Mouse (Mus musculus): ENCODE measurements around the gene Ski.

The Ski gene

GRCm38 (mm10) chr4:155178274-155178673 lies 44.1 kb downstream of the Ski start:
- DNase-seq (ENCODE audit: low spot score in 2 of 2) = peak; percentile 67 to 75

DNA sequence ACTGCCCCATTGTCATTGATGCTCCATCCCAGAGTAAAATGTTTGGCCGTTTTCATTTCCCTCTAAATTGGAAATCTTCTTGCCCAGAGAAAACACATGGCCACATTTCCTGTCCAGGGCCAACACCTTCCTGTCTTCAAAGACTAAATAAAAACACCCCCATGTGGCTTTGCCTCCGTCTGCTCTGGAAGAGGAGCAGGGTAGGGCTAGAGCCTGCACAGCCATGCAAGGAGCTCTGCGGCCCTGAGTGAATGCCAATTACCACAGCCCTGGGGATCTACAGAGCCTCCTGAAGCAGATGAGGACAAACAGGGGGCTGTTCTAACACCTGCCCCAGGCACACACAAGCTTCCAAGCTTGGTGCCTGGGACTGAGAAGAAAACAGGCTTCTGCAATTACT lies 46.2 kb downstream of the Ski start:
- no peak for DNase-seq (ENCODE audit: low spot score in 2 of 2)

DNA sequence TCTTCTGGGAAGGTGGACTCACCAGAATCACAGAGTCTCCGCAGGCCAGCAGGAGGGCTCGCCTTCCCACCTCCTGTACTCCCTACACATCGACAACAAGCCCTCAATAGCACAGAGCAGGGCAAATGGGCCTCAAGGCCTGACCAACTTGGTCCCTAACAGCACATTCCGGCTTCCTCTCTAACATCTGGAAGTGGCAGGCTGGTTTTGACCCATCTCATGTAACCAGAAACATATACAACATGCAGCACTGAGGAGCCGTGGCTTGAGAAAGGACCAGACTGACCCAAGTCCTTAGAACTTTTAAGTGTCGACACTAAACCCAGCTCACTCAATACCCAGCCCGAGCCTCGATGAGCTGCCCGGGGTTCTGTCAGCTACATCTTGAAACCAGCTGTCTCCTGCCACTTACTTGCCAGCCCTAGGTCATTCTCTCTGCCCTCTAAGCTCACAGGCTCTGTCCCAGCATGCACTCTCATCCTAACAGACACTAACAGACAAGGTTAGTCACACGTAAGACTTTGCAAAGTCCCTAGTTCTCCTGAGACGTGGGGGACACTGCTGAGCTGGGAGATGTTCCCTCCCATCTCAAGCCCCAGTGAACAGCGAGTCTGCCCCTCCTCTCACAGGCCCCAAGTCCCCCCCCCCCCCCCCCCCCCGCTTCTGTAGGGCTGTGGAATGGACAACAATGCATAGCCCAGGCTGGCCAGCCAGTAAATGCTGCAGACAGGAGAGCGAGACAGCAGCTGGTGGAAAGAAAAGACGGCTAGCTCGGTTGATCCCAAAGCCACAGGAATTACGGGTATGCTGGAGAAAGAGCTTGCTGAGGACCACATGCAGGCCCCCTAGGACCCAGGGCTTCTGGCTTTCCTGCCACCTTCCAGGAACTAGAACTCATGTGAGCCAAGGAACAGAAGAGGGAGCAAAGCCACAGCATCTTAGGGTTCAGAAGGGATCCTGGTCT lies 48.3 kb downstream of the Ski start:
- no peak for DNase-seq (ENCODE audit: low spot score in 2 of 2)

- DNase-seq (ENCODE audit: low spot score in 2 of 2) = no peak
These were observed 49.2 kb downstream of the Ski start for GRCm38 (mm10) chr4:155172909-155173821.

DNA sequence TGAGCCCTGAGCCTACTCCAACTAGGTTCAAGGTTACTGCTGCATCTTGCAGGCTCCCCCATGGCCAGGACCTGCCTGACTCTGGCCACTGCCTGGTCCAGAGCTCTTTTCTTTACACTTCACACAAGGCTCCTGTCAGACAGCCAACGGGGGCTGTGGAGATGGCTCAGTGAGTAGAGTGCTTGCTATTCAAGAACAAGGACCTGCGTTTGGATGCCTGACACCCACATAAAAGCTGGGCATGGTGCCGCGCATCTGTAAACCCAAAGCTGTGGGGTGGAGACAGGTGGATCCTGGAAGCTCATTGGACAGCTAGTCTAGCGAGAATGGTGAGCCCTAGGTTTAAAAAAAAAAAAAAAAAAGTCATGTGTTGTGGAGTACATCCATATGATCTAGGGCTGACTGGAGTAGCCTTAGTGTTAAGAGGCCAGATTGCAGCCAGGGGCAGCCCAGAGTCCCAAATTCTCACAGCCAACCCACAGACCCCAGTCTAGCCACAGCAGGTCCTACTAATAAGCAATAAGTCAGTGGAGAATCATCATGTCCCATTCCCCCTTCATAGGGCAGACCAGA lies 50.3 kb downstream of the Ski start:
- no peak for DNase-seq (ENCODE audit: low spot score in 2 of 2)

- no peak for DNase-seq (ENCODE audit: low spot score in 2 of 2)
These were observed 51.7 kb downstream of the Ski start for GRCm38 (mm10) chr4:155170614-155171212.

DNA sequence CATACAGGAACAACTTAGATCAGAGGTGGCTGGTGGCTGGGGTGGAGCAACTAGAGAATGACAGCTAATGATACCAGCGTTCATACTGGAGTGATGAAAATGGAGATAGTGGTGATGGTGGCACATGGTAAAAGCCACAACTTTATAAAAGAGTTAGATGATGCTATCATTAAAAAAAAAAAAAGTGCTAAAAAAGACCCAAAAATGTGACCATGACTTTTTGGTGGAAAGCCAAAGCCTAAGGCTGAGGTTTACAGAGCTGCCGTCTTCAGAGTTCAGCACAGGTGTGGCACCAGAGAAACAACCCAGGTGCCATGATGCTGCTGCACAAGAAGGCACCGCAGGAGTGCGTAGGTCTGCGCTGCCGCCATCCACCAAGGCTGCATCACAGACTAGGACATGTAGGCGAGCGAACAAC lies 53.5 kb downstream of the Ski start:
- DNase-seq (ENCODE audit: low spot score in 2 of 2) = no peak

- no peak for DNase-seq (ENCODE audit: low spot score in 2 of 2)
These were observed 56.5 kb downstream of the Ski start for GRCm38 (mm10) chr4:155165861-155166260.

GRCm38 (mm10) chr4:155164550-155164949 lies 57.8 kb downstream of the Ski start:
- no peak for DNase-seq (ENCODE audit: low spot score in 2 of 2)

GRCm38 (mm10) chr4:155163685-155164084 lies 58.7 kb downstream of the Ski start:
- peak; percentile 56 to 71 for DNase-seq (ENCODE audit: low spot score in 2 of 2)

- DNase-seq (ENCODE audit: low spot score in 2 of 2) = peak; percentile 43 to 53
These were observed 59.1 kb downstream of the Ski start for GRCm38 (mm10) chr4:155163320-155163651.

- peak; percentile 83 to 84 for DNase-seq (ENCODE audit: low spot score in 2 of 2)
These were observed 59.7 kb downstream of the Ski start for GRCm38 (mm10) chr4:155162433-155163319.

- peak in 1 of 2 experiments; percentile 40 for DNase-seq (ENCODE audit: low spot score in 2 of 2)
These were observed 63.9 kb downstream of the Ski start for GRCm38 (mm10) chr4:155158543-155158917.

DNA sequence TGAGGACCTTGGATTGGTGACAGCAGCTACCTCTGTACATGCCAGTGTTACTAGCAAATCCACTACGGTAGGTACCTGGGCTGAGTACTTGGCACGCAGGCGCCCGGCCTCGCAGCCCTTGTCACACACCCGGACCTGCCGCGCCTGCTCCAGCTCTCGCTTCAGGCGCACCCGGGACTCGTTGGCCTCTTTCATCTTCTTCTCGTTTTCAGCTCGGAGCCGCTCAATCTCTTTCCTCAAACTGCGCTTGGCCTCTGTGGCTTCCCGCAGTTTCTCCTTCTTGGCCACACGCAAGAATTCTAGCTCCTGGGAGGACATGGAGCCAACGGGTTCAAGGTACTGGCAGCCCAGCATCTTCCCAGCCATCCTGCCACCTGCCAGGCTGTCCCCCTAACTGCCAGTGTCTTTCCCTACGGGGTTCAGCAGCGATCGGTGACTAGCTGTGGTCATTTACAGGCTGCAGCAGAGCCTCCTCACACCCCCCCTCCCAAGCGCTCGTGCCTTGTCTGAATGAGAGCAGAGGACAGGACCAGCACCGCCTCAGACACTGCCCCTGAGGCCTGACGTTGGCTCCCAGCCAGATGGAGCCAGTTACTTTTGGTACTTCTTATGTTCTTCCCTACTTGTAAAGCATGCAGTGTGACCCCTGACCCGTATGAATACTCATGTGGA lies 64.4 kb downstream of the Ski start:
- DNase-seq (ENCODE audit: low spot score in 2 of 2) = no peak

GRCm38 (mm10) chr4:155156734-155157133 lies 65.7 kb downstream of the Ski start:
- DNase-seq (ENCODE audit: low spot score in 2 of 2) = no peak

- DNase-seq (ENCODE audit: low spot score in 2 of 2) = no peak
These were observed 67.4 kb downstream of the Ski start for GRCm38 (mm10) chr4:155154986-155155385.

GRCm38 (mm10) chr4:155153389-155154072 lies 68.9 kb downstream of the Ski start:
- DNase-seq (ENCODE audit: low spot score in 2 of 2) = no peak

- DNase-seq (ENCODE audit: low spot score in 2 of 2) = no peak
These were observed 69.9 kb downstream of the Ski start for GRCm38 (mm10) chr4:155152476-155152875.

GRCm38 (mm10) chr4:155151845-155152244 lies 70.5 kb downstream of the Ski start:
- DNase-seq (ENCODE audit: low spot score in 2 of 2) = no peak
